Mouse (Mus musculus) small intestine, adult 10 weeks (tissue): ENCODE measurements around the gene Olfr155. TPM values are rescaled to one million over a fixed set of nuclear protein-coding genes. Genes with fewer than 3 reads are reported as not detected.

Experiments used
- polyA plus RNA-seq: library from polyadenylated mRNA; stranded (reverse); fragments of 350-450 nt; fragmentation: Illumina TruSeq; extraction: RNeasy Lipid Tissue Mini Kit (QIAGEN cat#74804); gene quantifications from one replicate; pipeline ENCODE4 v1.2.3, GENCODE M21; 2014; ENCODE audit warnings: low replicate concordance

Gene Olfr155
- polyA plus RNA-seq: not detected

GRCm38 (mm10) chr4:43851265-43851664, at the start of gene Olfr155:
Gene Olfr155, plus strand, starts transcription at chr4:43851565.

GRCm38 (mm10) chr4:43823845-43824337, 27.5 kb upstream of the Olfr155 start, which contains the start of gene Olfr156:
Gene Olfr156, minus strand, starts transcription at chr4:43823895.

GRCm38 (mm10) chr4:43840101-43840500, 11.3 kb upstream of the Olfr155 start, which contains the start of gene Olfr157:
Gene Olfr157, minus strand, starts transcription at chr4:43840201.

GRCm38 (mm10) chr4:43875160-43875918, 24.0 kb downstream of the Olfr155 start, which contains the start of gene Reck:
Gene Reck, plus strand, starts transcription at chr4:43875530.

Other genes starting within 250 kb of the Olfr155 start
- gene Npr2, start 219.6 kb upstream of the Olfr155 start, polyA plus RNA-seq: 1.0 TPM
- not detected for gene Spag8, start 198.0 kb upstream of the Olfr155 start, polyA plus RNA-seq
- gene Hint2, start 195.1 kb upstream of the Olfr155 start, polyA plus RNA-seq: 3.7 TPM
- gene Tmem8b, start 182.6 kb upstream of the Olfr155 start, polyA plus RNA-seq: 0.52 TPM
- not detected for gene Fam221b, start 182.4 kb upstream of the Olfr155 start, polyA plus RNA-seq
- not detected for gene Olfr70, start 150.8 kb upstream of the Olfr155 start, polyA plus RNA-seq
- not detected for gene Olfr71, start 141.3 kb upstream of the Olfr155 start, polyA plus RNA-seq
- gene Hrct1, start 124.4 kb upstream of the Olfr155 start, polyA plus RNA-seq: not detected
- gene Spaar, start 121.5 kb upstream of the Olfr155 start, polyA plus RNA-seq: 0.93 TPM
- not detected for gene Olfr159, start 80.6 kb upstream of the Olfr155 start, polyA plus RNA-seq
- not detected for gene Olfr156, start 27.7 kb upstream of the Olfr155 start, polyA plus RNA-seq
- gene Olfr157, start 11.4 kb upstream of the Olfr155 start, polyA plus RNA-seq: not detected
- gene Reck, start 24.0 kb downstream of the Olfr155 start, polyA plus RNA-seq: 3.3 TPM
- gene Glipr2, start 105.8 kb downstream of the Olfr155 start, polyA plus RNA-seq: 13.3 TPM
- not detected for gene Ccin, start 131.9 kb downstream of the Olfr155 start, polyA plus RNA-seq
- gene Clta, start 152.9 kb downstream of the Olfr155 start, polyA plus RNA-seq: 99.3 TPM
- 17.0 TPM for gene Gne, start 232.6 kb downstream of the Olfr155 start, polyA plus RNA-seq